Mouse (Mus musculus): ENCODE measurements around the gene Ccdc124. TPM values are rescaled to one million over a fixed set of nuclear protein-coding genes. Genes with fewer than 3 reads are reported as not detected.

Gene Ccdc124
- polyA plus RNA-seq, 2 experiments, result 58.9 to 96.2 TPM

DNA sequence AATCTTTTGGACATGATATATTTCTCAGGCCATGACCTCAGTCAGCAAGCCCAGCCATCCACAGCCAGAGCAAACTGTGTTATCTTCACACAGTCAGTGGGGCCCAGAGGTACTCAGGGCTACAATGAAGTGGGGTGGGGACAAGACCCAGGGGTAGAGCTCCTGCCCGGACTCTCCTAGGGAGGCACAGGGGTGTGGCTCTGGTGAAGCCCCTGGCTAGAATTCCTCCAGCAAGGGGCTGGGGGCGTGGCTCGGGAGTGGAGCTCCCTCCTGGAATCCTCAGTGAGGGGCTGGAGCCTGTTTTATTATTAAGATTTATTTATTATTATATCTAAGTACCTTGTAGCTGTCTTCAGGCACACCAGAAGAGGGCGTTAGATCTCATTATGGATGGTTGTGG, 2.6 kb upstream of the Ccdc124 start:
- 57% methylated on average over 4 of the region's 4 CpGs for WGBS
- TF ChIP-seq POLR2A (IDR thresholded peaks at IDR 0.05; ENCODE audit: borderline replicate concordance, extremely low read depth, insufficient read depth, insufficient read length), result no peak
- ATAC-seq (ENCODE audit: low FRiP score, low read depth), result no peak

DNA sequence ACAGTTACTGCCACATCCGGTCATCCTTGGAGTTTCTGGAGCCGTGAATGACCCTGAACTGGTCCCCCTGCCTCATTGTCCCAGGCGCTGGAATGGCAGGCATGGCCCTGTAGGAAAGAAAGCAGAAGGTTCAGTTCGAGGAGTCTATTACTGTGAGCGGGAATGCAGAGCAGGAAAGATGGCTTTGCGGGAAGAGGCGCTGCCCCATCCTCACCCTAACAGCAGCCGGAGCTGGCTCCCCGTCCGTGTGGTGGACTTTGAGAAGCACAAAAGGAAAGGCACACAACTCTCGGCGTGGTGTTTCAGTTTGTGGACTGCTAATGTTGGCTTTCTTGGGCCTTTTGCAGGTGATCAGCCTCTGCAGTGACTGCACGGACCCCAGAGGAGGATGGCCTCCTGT, 706 bp upstream of the Ccdc124 start:
- no peak for TF ChIP-seq POLR2A (IDR thresholded peaks at IDR 0.05; ENCODE audit: borderline replicate concordance, extremely low read depth, insufficient read depth, insufficient read length)
- H3K27ac ChIP-seq (replicated peaks; ENCODE audit: low read depth, low read length), result no peak overlapping the region
- H3K9ac ChIP-seq (ENCODE audit: low read depth, low read length, severe bottlenecking), result no peak overlapping the region
- no peaks in the 10 kb centered on the region for H3K36me3 ChIP-seq (ENCODE audit: control insufficient read depth, insufficient read depth, low read length)
- DNase-seq (ENCODE audit: low spot score) (no peak), ATAC-seq (ENCODE audit: low FRiP score, low read depth) (no peak)
- H3K27me3 ChIP-seq (ENCODE audit: control insufficient read depth, insufficient read depth, low read length), result no peaks in the 10 kb centered on the region
- H3K4me3 ChIP-seq (replicated peaks; ENCODE audit: low read length), result no peak overlapping the region
- WGBS, result 92% methylated on average over 13 of the region's 13 CpGs
- no peak overlapping the region for H3K4me2 ChIP-seq (replicated peaks; ENCODE audit: low read depth, low read length, severe bottlenecking)
- H3K9me3 ChIP-seq (ENCODE audit: control insufficient read depth, low read length), result no peaks in the 10 kb centered on the region
- H3K4me1 ChIP-seq (ENCODE audit: control insufficient read depth, insufficient read depth, low read length), result no peaks in the 10 kb centered on the region; the same call in none of the 2 replicates

More for the DNA sequence above, 2.6 kb upstream of the Ccdc124 start:
- Histone ChIP-seq H3K36me3 (ENCODE audit: control insufficient read depth, insufficient read depth, low read length) (no peaks in the 10 kb centered on the region), H3K9me3 (ENCODE audit: control insufficient read depth, low read length) (no peaks in the 10 kb centered on the region), H3K9ac (ENCODE audit: low read depth, low read length, severe bottlenecking) (no peak overlapping the region), H3K27ac (replicated peaks; ENCODE audit: low read depth, low read length) (no peak overlapping the region), H3K4me1 (ENCODE audit: control insufficient read depth, insufficient read depth, low read length) (peaks cover 13% of the 10 kb centered on the region), H3K27me3 (ENCODE audit: control insufficient read depth, insufficient read depth, low read length) (no peaks in the 10 kb centered on the region), H3K4me2 (replicated peaks; ENCODE audit: low read depth, low read length, severe bottlenecking) (no peak overlapping the region), H3K4me3 (replicated peaks; ENCODE audit: low read length) (no peak overlapping the region)
- DNase-seq (ENCODE audit: low spot score), result no peak

DNA sequence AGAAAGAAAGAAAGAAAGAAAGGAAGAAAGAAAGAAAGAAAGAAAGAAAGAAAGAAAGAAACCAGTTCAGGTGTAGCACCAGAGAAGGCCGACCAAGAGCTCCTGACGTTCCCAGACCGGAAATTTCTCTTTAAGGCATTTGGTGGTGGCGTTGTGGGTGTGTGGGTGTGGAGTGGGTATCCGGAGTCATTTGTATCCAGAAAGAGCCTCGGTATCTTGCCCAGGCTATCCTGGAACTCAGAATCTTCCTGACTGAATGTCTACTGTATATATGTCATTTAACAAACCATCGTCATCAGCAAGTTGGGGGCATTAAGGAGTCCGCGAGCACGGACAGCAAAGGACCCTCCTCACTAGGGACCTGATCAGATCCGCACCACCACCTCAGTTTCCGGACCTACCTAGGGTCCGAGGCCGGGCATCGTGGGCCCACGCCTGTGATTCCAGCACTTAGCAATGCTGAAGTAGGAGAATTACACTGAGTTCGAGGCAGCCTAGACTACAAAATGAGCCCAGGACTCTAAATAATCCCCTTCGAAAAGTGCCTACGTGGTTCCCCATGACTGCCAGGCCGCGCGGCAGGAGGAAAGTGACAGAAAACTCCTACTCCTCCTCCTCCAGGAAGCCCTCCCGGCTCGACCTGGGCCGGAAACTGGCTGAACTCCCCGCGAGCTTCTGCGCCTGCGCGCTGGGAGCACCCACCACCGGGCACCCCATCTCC, 932 bp downstream of the Ccdc124 start:
- WGBS, result 3% methylated on average over 28 of the region's 31 CpGs
- Histone ChIP-seq H3K27me3 (ENCODE audit: control insufficient read depth, insufficient read depth, low read length) (no peaks in the 10 kb centered on the region), H3K4me1 (ENCODE audit: control insufficient read depth, insufficient read depth, low read length) (peaks cover 9% of the 10 kb centered on the region), H3K36me3 (ENCODE audit: control insufficient read depth, insufficient read depth, low read length) (no peaks in the 10 kb centered on the region; the same call in 1 of the 2 replicates), H3K4me3 (replicated peaks; ENCODE audit: low read length) (peak overlapping the region; percentile 80), H3K4me2 (replicated peaks; ENCODE audit: low read depth, low read length, severe bottlenecking) (peak overlapping the region; percentile 94), H3K9ac (ENCODE audit: low read depth, low read length, severe bottlenecking) (peak overlapping the region; percentile 71), H3K9me3 (ENCODE audit: control insufficient read depth, low read length) (no peaks in the 10 kb centered on the region), H3K27ac (replicated peaks; ENCODE audit: low read depth, low read length) (peak overlapping the region; percentile 91)
- DNase-seq (ENCODE audit: low spot score) (no peak), ATAC-seq (ENCODE audit: low FRiP score, low read depth) (no peak)
- TF ChIP-seq POLR2A (IDR thresholded peaks at IDR 0.05; ENCODE audit: borderline replicate concordance, extremely low read depth, insufficient read depth, insufficient read length), result no peak

DNA sequence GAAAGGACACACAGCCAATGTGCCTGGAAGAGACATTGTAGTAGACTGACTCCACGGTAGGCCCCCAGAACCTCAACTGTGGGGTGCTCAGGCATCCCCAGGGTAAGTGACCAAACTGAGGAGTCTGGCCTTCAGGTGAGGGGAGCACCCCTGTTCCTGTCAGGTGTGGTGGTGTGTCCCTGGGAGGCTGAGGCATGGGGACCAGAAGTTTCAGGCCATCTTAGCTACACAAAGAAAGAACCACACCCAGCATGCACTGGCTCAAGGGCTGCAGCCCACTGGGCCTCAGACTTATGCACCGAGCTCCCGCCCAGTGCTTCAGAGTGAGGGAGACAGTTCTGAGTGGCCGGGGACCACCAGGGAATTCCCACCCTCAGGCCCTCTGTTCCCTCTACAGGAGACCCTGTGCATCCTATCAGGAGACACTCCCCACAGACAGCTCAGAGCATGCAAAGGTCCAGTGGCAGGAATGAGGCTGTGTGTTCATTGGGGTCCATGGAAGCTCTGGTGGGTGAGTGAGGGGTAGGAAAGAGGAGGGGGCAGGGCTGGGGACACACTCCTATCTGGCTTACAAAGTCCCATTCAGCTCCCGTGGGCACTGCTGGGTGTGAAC, 2.4 kb downstream of the Ccdc124 start:
- Histone ChIP-seq H3K9ac (ENCODE audit: low read depth, low read length, severe bottlenecking) (no peak overlapping the region), H3K36me3 (ENCODE audit: control insufficient read depth, insufficient read depth, low read length) (no peaks in the 10 kb centered on the region; the same call in 1 of the 2 replicates), H3K9me3 (ENCODE audit: control insufficient read depth, low read length) (no peaks in the 10 kb centered on the region), H3K27me3 (ENCODE audit: control insufficient read depth, insufficient read depth, low read length) (no peaks in the 10 kb centered on the region), H3K27ac (replicated peaks; ENCODE audit: low read depth, low read length) (no peak overlapping the region), H3K4me1 (ENCODE audit: control insufficient read depth, insufficient read depth, low read length) (peaks cover 12% of the 10 kb centered on the region), H3K4me2 (replicated peaks; ENCODE audit: low read depth, low read length, severe bottlenecking) (no peak overlapping the region), H3K4me3 (replicated peaks; ENCODE audit: low read length) (no peak overlapping the region)
- no peak for TF ChIP-seq POLR2A (IDR thresholded peaks at IDR 0.05; ENCODE audit: borderline replicate concordance, extremely low read depth, insufficient read depth, insufficient read length)
- WGBS, result 87% methylated on average over 5 of the region's 5 CpGs
- DNase-seq (ENCODE audit: low spot score), result no peak
- ATAC-seq (ENCODE audit: low FRiP score, low read depth), result no peak

DNA sequence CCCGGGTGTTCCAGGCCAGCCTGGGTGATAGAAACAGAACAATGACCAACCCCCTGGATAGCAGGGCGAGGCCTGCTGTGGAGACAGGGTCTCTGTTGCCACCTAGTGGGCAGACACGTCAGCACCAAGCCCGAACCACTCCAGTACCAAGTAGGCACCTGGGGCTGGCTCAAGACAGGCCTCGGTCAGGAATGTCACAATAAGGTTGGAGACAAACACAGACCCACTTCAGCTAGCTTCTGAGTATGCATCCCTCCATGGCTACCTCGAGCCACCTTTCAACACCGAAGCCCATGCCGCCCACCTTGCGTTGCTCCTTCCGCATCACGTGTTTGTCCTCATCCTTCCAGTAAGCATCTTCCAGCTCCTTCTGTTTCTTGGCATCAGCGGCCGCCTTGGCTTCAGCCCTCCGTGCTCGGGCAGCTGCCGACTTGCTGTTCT, 4.1 kb downstream of the Ccdc124 start:
- peak; percentile 74 for DNase-seq (ENCODE audit: low spot score)
- Histone ChIP-seq H3K36me3 (ENCODE audit: control insufficient read depth, insufficient read depth, low read length) (no peaks in the 10 kb centered on the region; the same call in 1 of the 2 replicates), H3K27me3 (ENCODE audit: control insufficient read depth, insufficient read depth, low read length) (no peaks in the 10 kb centered on the region), H3K4me3 (replicated peaks; ENCODE audit: low read length) (no peak overlapping the region), H3K27ac (replicated peaks; ENCODE audit: low read depth, low read length) (no peak overlapping the region), H3K9me3 (ENCODE audit: control insufficient read depth, low read length) (no peaks in the 10 kb centered on the region), H3K4me1 (ENCODE audit: control insufficient read depth, insufficient read depth, low read length) (peaks cover 17% of the 10 kb centered on the region), H3K4me2 (replicated peaks; ENCODE audit: low read depth, low read length, severe bottlenecking) (no peak overlapping the region), H3K9ac (ENCODE audit: low read depth, low read length, severe bottlenecking) (no peak overlapping the region)
- no peak for TF ChIP-seq POLR2A (IDR thresholded peaks at IDR 0.05; ENCODE audit: borderline replicate concordance, extremely low read depth, insufficient read depth, insufficient read length)
- no peak for ATAC-seq (ENCODE audit: low FRiP score, low read depth)
- 50% methylated on average over 16 of the region's 16 CpGs for WGBS
